Mouse (Mus musculus): ENCODE measurements around the gene Tbc1d22a. TPM values are rescaled to one million over a fixed set of nuclear protein-coding genes. Genes with fewer than 3 reads are reported as not detected.

The Tbc1d22a gene
- total RNA-seq, 1 experiment from 2014 or later: 14.6 TPM

- ATAC-seq (replicated peaks in 1 of 2; ENCODE audit: insufficient read depth in 1 of 2, low FRiP score in 2 of 2, low TSS enrichment in 1 of 2, low read depth in 1 of 2, poor library complexity in 2 of 2, severe bottlenecking in 2 of 2): no peak
Observed at GRCm38 (mm10) chr15:86244380-86244779, 30.1 kb downstream of the Tbc1d22a start.

GRCm38 (mm10) chr15:86250269-86250668 lies 36.0 kb downstream of the Tbc1d22a start:
- ATAC-seq (replicated peaks in 1 of 2; ENCODE audit: insufficient read depth in 1 of 2, low FRiP score in 2 of 2, low TSS enrichment in 1 of 2, low read depth in 1 of 2, poor library complexity in 2 of 2, severe bottlenecking in 2 of 2): peak; percentile 88 to 90

- no peak for ATAC-seq (replicated peaks in 1 of 2; ENCODE audit: insufficient read depth in 1 of 2, low FRiP score in 2 of 2, low TSS enrichment in 1 of 2, low read depth in 1 of 2, poor library complexity in 2 of 2, severe bottlenecking in 2 of 2)
Observed at GRCm38 (mm10) chr15:86252130-86252529, 37.9 kb downstream of the Tbc1d22a start.

GRCm38 (mm10) chr15:86252684-86253083 lies 38.4 kb downstream of the Tbc1d22a start:
- ATAC-seq (replicated peaks in 1 of 2; ENCODE audit: insufficient read depth in 1 of 2, low FRiP score in 2 of 2, low TSS enrichment in 1 of 2, low read depth in 1 of 2, poor library complexity in 2 of 2, severe bottlenecking in 2 of 2): peak in 1 of 2 experiments; percentile 46; a peak in 2 of 4 replicates

GRCm38 (mm10) chr15:86253411-86253810 lies 39.2 kb downstream of the Tbc1d22a start:
- ATAC-seq (replicated peaks in 1 of 2; ENCODE audit: insufficient read depth in 1 of 2, low FRiP score in 2 of 2, low TSS enrichment in 1 of 2, low read depth in 1 of 2, poor library complexity in 2 of 2, severe bottlenecking in 2 of 2): no peak

GRCm38 (mm10) chr15:86256201-86256600 lies 41.9 kb downstream of the Tbc1d22a start:
- ATAC-seq (replicated peaks in 1 of 2; ENCODE audit: insufficient read depth in 1 of 2, low FRiP score in 2 of 2, low TSS enrichment in 1 of 2, low read depth in 1 of 2, poor library complexity in 2 of 2, severe bottlenecking in 2 of 2): no peak

- peak; percentile 25 to 33; a peak in 3 of 4 replicates for ATAC-seq (replicated peaks in 1 of 2; ENCODE audit: insufficient read depth in 1 of 2, low FRiP score in 2 of 2, low TSS enrichment in 1 of 2, low read depth in 1 of 2, poor library complexity in 2 of 2, severe bottlenecking in 2 of 2)
Observed at GRCm38 (mm10) chr15:86256728-86257179, 42.5 kb downstream of the Tbc1d22a start.

- ATAC-seq (replicated peaks in 1 of 2; ENCODE audit: insufficient read depth in 1 of 2, low FRiP score in 2 of 2, low TSS enrichment in 1 of 2, low read depth in 1 of 2, poor library complexity in 2 of 2, severe bottlenecking in 2 of 2): peak; percentile 73 to 75
Observed at GRCm38 (mm10) chr15:86257916-86258685, 43.8 kb downstream of the Tbc1d22a start.

- no peak for ATAC-seq (replicated peaks in 1 of 2; ENCODE audit: insufficient read depth in 1 of 2, low FRiP score in 2 of 2, low TSS enrichment in 1 of 2, low read depth in 1 of 2, poor library complexity in 2 of 2, severe bottlenecking in 2 of 2)
Observed at GRCm38 (mm10) chr15:86259233-86259632, 45.0 kb downstream of the Tbc1d22a start.

GRCm38 (mm10) chr15:86260111-86260510 lies 45.9 kb downstream of the Tbc1d22a start:
- ATAC-seq (replicated peaks in 1 of 2; ENCODE audit: insufficient read depth in 1 of 2, low FRiP score in 2 of 2, low TSS enrichment in 1 of 2, low read depth in 1 of 2, poor library complexity in 2 of 2, severe bottlenecking in 2 of 2): no peak

GRCm38 (mm10) chr15:86264389-86264788 lies 50.1 kb downstream of the Tbc1d22a start:
- no peak for ATAC-seq (replicated peaks in 1 of 2; ENCODE audit: insufficient read depth in 1 of 2, low FRiP score in 2 of 2, low TSS enrichment in 1 of 2, low read depth in 1 of 2, poor library complexity in 2 of 2, severe bottlenecking in 2 of 2)

GRCm38 (mm10) chr15:86264803-86265202 lies 50.5 kb downstream of the Tbc1d22a start:
- ATAC-seq (replicated peaks in 1 of 2; ENCODE audit: insufficient read depth in 1 of 2, low FRiP score in 2 of 2, low TSS enrichment in 1 of 2, low read depth in 1 of 2, poor library complexity in 2 of 2, severe bottlenecking in 2 of 2): no peak

- no peak for ATAC-seq (replicated peaks in 1 of 2; ENCODE audit: insufficient read depth in 1 of 2, low FRiP score in 2 of 2, low TSS enrichment in 1 of 2, low read depth in 1 of 2, poor library complexity in 2 of 2, severe bottlenecking in 2 of 2)
Observed at GRCm38 (mm10) chr15:86266975-86267374, 52.7 kb downstream of the Tbc1d22a start.

GRCm38 (mm10) chr15:86268526-86268925 lies 54.3 kb downstream of the Tbc1d22a start:
- no peak for ATAC-seq (replicated peaks in 1 of 2; ENCODE audit: insufficient read depth in 1 of 2, low FRiP score in 2 of 2, low TSS enrichment in 1 of 2, low read depth in 1 of 2, poor library complexity in 2 of 2, severe bottlenecking in 2 of 2)

- no peak for ATAC-seq (replicated peaks in 1 of 2; ENCODE audit: insufficient read depth in 1 of 2, low FRiP score in 2 of 2, low TSS enrichment in 1 of 2, low read depth in 1 of 2, poor library complexity in 2 of 2, severe bottlenecking in 2 of 2)
Observed at GRCm38 (mm10) chr15:86275754-86276153, 61.5 kb downstream of the Tbc1d22a start.

- ATAC-seq (replicated peaks in 1 of 2; ENCODE audit: insufficient read depth in 1 of 2, low FRiP score in 2 of 2, low TSS enrichment in 1 of 2, low read depth in 1 of 2, poor library complexity in 2 of 2, severe bottlenecking in 2 of 2): no peak
Observed at GRCm38 (mm10) chr15:86276538-86277264, 62.4 kb downstream of the Tbc1d22a start.

- ATAC-seq (replicated peaks in 1 of 2; ENCODE audit: insufficient read depth in 1 of 2, low FRiP score in 2 of 2, low TSS enrichment in 1 of 2, low read depth in 1 of 2, poor library complexity in 2 of 2, severe bottlenecking in 2 of 2): peak in 1 of 2 experiments; percentile 10; a peak in 1 of 4 replicates
Observed at GRCm38 (mm10) chr15:86277428-86277827, 63.2 kb downstream of the Tbc1d22a start.

All from hematopoietic stem cell, adult 5-6 weeks (primary cell).